Mouse (Mus musculus) activated CD4-positive, CD25-positive, alpha-beta regulatory T cell, adult 4 months (primary cell): ENCODE data around the gene Piezo1. TPM values are rescaled to one million over a fixed set of nuclear protein-coding genes. Genes with fewer than 3 reads are reported as not detected.

Source experiments
- ATAC-seq: one replicate; pipeline ENCODE4 v1.8.0; 2017
- polyA plus RNA-seq, 2 experiments: library from polyadenylated mRNA; unstranded; fragments of 100-300 nt; shearing (Covaris generic); gene quantifications; one replicate each; pipeline ENCODE4 v1.2.1; 2017

Piezo1 gene
- polyA plus RNA-seq, 2 experiments from 2014 or later: 11.8 to 22.2 TPM

DNA sequence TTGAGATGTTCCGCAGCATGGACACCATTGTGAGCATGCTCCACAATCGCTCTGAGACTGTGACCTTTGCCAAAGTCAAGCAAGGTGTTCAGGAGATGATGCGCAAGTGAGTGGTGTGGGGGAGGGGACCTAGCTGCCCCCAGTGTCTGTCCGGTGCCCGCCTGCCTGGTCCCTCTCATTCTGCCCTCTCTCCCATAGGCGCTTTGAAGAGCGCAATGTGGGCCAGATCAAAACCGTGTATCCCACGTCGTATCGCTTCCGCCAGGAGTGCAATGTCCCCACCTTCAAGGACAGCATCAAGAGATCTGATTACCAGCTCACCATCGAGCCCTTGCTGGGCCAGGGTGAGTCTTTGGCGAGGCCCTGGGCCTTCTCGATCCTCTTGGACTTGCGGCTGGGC, 18.9 kb upstream of the Piezo1 start:
- no peak for ATAC-seq

DNA sequence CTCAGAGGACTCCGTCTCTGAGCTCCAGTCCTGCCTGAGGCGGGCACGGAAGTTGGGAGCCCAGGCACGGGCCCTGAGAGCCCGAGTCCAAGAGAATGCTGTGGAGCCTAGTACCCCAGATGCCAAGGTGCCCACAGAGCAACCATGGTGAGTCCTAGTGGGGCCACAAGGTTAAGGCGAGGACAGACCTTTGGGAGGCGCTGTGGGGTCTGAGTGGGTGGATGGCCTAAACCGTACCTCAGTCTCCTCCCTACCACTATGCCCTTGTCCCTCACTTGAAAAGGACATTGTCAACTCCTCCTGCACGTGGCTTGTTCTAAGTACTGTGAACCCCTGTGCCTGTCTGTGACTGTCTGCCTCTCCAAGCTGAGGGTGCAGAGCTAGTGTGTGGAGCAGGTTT, 18.2 kb upstream of the Piezo1 start:
- no peak for ATAC-seq

DNA sequence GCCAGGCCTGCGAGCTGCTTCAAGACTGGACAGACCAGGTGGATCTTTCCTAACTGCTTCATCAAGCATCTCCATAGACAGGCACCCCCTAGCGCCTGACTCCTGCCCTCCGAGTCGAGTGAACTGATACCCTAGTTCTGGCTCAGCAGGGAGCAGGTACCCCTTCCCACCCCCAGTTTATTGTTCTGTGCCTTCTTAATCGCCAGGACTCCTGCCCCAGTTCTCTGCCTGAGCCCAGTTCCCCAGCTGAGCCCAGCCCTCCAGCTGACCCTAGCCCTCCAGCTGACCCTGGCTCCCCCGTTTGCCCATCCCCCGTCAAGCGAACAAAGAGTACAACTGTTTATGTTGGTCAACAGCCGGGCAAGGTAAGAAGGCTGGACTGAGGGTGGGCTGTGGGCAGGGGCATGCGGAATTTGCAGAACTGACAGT, 17.8 kb upstream of the Piezo1 start:
- no peak for ATAC-seq

DNA sequence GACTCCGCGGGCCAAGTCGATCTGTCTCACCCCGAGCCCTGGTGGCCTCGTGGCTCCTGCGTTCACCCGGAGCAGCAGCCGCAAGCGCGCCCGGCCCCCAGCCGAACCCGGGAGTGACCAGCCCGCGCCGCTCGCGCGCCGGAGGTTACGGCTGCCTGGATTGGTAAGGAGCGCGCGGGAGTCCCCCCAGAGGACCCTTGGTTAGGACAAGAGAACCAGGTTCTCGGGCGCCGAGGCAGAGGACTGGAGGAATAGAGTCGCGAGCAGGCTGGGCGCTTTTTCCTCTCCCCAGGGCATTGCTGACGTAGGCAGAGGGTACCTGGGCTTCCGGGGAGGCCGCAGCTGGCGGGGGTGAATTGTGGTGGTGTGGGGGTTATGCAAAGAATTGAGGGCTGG, 17.0 kb upstream of the Piezo1 start:
- peak; percentile 48 for ATAC-seq

DNA sequence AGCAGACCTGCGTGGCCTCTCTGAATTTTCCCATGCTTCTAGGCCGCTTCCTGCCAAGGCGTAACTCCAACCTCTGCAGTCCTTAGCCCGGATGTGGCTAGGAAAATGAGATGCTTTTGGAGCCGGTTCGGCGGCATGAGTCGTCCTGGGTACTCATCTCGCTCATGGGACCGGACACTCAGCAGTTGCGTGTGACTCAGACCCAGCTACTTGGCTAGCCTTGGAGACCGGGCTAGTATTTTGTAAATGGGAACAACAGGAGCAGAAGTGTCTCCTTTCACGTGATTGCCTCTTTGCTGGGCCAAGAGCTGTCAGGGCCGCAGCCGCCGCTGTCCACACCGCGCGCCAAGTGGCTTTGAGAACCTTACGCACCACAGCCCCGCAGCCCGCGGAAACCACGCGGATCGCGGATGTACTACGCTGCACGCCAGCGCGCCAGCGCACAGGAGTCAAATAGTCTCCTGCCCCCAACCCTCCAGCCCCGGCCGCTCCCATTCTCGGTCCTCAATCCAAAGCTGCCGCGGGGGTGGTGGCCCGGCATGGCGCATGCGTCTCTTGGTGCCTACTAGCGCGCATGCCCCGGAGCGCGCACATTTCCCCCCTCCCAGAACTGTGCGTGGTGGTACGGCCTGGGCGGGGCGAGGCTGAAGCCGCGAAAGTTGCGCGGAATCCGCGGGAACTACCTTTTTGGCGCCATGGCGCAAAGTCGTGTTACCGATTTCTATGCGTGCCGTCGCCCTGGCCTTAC, 16.4 kb upstream of the Piezo1 start, which contains the start of gene Cdt1:
Gene Cdt1 (plus strand): TSS at position 655 of the 748 bp plus-strand sequence.
- peak; percentile 76 for ATAC-seq

DNA sequence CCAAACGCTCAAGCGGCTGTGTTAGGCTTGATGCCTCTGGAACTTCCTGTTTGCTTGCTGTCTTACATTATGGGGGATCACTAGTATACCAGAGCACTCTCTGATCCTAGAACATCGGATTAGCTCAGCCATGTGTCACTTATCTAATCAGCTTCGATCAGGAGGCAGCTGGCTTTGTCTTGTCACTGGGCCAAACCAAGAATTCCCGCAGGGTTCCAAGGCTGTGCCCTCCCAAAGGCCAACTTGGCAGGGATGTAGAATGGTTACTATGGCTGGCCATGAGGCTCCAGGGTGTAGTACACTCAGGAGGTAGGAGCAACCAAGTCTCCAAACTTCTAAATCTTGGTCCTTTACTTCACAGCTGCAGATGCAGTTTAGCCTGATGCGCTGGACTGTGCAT, 15.6 kb upstream of the Piezo1 start:
- ATAC-seq: no peak

DNA sequence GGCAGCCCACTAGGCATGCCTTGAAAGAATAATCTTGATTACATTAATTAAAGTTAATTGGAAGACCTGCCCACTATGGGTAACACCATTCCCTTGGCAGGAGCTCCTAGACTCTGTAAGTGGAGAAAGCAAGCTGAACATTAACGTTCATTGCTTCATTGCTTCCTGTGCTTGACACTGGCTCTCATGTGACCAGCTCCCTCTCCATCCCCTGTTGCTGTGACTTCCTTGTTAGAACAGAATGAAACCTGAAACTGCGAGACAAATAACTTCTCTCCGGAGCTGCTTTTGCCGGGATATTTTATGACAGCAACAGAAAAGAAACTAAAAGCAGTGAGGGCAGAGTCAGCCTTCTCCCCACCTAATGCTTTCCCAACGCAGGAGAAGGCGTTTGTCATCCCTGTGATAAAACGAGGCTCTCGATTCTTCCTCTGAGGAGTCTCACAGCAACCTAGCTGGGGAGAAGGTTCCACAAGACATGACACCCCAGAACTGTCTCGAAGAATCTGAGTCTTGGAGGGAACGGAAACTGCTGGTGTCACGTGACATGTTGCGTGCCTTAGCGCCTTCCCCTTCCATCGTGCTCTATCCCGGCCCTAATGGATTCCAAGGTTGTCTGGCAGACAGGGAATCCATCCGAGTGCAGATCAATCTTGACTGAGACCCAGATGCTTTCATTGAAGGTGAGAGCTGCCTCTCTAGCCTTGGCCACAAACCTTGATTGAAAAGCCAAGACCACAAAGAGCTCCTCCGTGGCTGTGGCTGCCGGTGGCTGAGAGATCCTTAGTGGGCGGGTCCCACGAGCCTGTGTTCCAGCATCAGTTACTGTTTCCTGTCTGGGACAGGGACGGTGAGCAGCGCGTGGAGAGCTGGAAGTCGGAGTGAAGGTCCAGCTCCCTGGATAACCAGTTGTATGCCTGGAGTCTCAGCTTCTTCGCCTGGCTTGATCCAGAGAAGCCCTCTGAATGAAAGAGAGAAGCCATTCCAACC, 13.5 kb upstream of the Piezo1 start:
- no peak for ATAC-seq

DNA sequence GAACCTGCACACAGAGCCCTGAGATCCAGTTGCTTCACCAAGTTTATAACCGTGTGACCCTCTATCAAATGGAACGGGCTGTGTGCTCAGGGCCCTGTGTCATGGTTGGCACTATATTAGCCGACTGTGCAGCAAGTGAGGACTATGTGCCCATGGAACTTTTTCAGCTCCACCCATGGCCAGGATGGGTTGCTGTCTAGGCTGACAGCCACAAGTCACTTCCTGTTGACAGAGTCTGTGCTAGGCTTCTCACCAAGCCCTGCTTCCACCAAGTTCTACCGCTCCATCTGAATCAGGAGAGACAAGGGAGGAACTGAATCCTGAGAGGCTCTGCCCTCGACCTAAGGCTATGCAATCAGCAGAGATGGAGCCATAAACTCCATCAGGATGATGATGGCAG, 10.1 kb upstream of the Piezo1 start:
- ATAC-seq: peak; percentile 83

DNA sequence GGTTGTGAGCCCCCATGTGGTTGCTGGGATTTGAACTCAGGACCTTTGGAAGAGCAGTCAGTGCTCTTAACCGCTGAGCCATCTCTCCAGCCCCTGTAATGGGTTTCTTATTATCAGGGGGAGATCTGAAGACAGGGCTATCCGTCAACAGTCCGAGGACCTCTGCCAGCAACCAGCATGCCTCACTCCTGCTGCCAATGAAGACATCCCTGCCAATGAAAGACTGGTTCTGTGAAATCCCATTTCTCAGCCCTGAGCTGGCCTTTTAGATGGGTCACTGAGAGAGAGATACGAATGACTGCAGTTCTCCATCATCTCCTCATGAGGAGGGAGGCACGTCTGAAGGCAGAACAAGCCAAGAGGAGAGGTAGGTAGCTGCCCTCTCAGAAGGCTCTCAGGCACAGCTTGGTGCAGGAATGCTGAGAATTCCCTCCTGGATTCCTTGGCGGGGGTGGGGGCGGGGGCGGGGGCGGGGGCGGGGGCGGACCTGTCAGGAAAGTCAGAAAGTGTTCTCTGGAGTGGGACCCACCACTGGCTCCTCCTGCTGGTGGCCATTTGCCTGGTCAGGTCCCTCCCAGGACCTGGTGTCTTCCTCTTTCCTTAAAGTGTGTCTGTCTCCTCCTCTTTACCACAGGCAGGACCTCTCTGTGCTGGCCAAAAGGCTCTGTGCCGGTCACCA, 7.7 kb upstream of the Piezo1 start:
- ATAC-seq: no peak

DNA sequence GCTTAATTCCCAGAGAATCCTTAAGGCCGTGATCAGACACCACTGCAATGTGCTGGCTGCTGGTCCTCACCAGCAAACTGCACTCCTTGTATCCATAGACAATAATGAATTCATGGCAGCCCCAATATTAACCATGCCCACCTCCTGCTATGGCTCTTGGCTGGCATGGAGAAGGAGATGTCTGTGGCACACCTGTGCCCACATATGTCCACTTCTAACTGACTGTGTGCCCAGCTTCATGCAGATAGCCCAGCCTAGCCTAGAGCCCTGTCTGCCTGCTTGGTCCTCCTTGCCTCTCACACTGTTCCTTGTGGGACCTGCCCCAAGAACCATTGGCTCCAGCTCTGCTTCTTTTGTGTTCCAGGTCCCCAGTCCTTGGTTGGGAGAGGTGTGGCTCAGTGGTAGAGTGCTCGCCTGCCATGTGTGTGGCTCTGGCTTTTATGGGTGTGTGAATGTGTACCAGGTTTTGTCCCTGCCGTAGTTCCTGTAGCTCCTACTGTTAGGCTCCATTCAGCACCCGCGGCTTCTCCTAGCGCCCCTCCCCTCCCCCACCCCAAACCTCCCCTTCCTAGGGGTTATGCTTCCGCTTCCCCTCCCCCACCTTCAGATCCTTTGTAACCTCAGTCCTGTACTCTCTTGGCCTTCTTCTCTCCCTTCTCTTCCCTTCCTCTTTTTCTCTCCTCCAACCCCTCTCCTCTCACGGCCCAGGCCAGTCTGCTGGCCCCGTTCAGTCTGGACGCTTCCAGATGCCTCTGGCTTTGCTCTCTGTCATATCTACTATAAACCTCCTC, 6.3 kb upstream of the Piezo1 start:
- no peak for ATAC-seq

DNA sequence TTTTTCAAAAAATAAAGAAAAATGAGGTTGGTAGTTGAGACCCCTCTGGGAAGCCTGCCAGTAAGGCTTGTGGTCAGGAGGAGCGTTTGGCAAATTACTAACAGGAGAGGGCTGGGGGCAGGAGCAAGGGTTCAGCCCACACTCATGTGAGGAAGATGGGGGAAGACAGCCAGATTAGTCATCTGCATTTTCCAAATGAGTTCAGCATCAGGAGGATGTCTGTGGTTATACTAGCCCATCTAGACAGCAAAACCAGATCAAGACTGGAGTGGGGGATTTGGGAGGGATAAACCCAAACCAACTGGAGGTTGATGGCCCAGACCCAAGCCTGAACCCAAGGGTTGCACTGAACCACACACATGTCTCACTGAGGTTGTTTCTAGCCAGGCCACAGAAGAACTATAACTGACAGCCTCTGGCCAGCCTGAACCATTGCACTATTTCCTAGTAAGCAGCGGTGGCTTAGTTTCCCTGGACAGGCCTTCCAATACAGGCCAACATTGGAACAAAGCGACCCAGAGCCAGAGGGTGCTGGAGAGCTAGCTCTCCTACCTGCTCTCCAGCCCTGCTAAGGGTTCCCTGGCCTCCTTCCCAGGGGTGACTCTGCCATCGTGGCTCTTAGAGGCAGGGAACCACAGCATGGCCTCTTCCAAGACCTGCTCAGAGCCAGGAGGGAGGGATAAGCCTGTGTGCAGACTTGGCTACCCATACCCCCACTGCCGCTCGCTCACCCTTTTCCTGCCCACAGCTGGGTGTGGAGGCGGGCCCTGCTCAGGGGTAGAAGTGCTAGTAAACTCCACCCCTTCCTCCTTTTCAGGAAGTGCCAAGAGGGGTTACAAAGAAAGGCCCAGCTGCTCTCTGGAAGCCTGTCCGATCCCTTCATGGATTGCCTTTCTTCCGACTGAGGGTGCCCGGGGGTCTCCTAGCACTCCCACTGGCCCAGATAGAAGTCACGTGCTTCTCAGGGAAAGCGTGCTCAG, 5.2 kb upstream of the Piezo1 start:
- peak; percentile 88 for ATAC-seq

DNA sequence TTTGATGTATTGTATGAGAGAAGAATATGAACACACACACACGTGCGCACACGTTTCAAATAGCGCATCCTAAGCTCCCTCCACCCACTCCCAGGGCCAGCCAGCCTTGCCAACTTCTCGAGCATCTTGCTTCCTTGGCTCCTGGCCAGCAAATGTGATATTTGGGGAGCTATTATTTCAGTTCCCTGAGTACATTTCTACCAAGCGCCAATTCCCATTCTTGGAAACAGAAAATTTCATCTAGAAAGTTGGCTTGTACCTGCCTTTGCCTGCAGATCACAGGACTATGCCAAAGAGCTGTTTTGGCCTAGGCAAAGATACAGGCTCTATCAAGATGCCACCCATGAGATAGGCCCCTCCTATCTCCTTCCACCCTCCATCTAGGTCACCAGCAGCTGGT, 3.7 kb upstream of the Piezo1 start:
- ATAC-seq: no peak

DNA sequence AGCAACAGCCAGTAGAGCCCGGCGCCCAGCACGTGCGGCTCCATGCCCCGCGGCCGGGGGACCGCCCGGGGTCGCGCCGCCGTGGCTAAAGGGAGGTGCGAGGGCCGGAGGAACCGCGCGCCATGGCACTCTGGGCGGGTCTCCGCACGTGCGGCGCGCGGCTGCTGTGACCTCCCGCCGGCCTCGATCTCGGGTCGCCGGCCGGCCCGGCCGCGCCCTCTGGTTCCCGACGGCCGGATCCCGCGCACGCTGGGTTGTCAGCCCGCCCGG, 199 bp downstream of the Piezo1 start:
- ATAC-seq: no peak

DNA sequence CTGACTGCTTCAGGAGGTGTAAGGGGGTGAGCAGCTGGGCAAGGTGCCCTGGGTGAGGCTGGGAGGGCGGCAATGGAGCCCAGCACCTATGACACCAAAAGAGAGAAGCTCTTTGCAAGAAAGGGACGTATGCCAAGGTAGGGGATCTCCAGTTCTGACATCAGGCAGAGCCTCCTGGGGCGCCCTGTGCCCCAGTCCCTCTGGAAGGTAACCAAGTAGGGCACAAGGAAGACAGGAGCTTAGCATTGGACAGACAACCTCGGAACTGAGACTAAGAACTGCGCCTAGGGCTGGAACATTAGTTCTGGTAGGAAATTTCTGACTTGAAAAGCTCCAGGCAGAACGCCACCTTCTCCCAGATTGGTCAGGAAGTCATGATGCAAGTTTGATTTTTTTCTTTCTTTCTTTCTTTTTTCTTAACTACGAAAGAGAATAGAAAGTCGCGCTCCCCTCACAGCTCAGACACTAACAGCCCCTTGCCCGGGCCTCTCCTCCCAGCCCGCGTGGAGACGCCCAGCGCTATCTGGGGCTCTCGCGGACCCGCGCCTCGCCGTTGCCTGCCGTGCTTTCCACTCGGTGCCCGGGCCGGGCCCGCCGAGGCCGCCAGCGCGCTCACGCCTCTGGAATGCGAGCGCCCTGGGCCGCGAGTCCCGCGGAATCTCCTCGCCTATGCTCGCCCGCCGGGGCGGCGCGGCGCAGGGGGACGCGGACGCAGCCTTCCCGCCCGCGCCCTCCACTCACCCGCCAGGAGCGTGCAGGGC, 715 bp downstream of the Piezo1 start:
- peak; percentile 10 for ATAC-seq

DNA sequence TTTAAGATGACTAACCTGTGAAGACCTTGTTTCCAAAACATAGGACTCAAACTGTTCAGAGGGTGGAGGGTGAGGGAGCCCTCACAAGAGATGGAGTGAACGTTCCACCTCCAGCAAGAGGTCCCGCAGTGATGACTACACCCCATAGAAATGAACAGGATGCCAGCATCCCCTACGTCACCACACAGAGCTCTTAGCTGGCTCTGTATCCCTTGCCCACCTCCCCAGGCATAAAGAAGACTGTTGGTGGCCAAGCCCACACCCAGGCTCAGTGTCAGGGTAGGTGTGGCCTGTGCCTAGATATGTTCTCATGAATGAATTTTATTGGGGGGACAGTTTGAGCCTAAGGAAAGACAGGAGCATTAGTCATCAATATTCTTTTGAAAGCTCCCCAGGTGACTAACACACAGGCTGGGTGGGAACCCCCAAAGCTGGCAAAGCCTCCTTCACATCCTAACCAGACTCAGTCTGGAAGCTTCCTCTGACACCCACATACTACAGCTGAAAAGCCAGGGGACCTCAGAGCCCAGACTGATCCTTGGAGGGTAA, 2.2 kb downstream of the Piezo1 start:
- peak; percentile 38 for ATAC-seq

DNA sequence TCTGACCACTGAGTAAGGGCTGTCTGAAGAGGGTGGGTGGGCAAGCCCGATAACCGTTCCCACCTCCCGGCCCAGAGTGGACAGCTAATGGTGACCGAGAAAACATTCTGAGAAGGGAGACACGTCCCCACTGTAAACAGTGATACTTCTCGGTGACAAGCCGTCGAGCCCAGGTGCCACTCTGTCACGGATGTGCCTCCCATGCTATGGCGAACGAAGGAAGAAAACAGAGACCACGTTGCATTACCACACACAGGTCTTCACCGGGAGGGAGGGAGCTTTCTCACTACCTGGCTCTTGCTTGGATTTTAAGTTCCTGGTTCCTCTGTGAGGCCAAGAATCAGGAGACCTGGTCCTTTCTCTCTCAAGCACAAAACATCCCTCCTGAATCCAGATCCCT, 2.8 kb downstream of the Piezo1 start:
- ATAC-seq: no peak

DNA sequence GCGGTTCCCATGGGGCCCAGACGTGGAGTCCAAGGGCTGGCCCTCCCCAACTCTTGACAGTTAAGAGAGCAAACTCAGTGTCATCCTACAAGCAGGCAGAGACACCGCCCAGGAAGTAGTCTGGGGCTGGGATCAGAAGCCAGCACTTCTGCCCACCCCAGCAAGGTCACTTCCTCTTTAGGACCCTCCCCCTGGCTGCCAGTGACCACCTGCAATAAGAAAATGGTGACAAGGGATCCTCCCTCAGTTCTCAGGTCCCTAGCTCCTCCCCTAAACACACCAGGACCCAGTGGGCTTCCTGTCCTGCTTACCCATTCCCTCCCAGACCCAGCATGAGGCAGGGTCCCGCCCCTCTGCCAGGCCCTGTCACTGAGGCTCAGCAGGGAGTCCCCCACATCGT, 3.3 kb downstream of the Piezo1 start:
- ATAC-seq: peak; percentile 62

DNA sequence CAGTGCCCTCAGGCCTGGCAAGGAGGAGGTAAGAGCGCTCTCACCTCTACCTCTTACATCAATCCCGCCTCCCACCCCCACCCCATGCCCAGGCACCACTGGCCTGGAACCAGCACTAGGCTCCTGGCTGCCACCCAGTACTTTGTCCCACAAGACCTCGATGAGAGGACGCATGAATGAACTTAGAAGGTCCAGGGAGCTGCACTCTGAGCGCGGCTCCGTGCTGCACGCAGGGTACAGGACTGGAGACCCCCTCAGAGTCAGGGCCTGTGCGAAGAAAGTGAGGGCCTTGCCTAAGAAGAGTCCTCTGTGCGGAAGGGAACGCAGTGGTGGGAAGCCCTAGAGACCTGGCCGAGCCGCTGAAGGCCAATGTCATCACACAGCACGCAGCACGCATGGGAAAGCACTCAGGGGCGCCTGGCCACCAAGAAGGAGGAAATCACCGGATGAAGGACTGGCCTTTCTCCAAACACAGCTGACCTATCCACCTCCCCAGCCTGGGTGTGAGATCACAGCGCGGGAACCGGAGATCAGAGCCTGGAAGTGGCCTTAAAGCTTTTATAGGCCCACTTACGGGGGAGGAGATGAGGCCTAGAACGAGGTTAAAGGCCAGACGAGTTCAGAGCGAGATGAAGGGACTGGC, 4.2 kb downstream of the Piezo1 start:
- ATAC-seq: no peak

DNA sequence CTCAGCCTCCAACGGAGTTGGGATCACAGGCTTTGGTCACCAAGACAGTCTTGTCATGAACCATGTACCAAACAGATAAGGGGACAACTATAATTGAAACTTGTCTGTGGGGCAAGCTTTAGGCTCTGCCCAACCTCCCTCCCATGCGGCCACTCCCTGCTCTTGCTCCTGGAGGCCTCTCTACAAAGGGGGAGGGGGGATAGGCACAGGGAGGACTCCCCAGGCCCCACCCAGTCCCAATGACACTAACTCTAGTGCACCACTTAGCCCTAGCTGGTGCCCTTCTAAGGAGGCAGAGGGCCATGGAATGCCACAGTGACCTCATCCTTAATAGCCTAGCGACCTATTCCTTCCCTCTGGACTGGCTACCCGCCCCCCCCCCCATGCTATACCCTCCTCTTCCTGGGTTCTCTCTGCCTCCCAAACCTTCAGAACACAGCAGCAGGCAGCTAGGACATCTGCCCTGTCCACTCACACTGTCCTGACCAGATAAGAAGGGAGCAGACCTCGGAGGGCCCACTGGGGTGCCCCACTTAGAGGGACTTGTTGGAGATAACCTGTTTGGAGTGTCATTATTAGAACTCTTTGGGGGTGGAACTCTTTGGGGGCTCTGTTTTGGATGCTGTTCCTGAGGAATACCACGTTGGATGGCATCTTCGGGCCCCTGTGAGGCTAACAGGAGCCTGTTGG, 4.9 kb downstream of the Piezo1 start:
- no peak for ATAC-seq
